Mouse (Mus musculus) megakaryocyte, embryonic 14.5 days (primary cell): ENCODE measurements around the gene G3bp1.

Experiments
- FLI1 ChIP-seq: IDR thresholded peaks from 2 replicates; pipeline ENCODE4 v1.6.1; 2012; ENCODE audit warnings: low read length, inconsistent platforms, mixed read lengths
- GATA1 ChIP-seq: IDR thresholded peaks from 3 replicates; pipeline ENCODE4 v1.6.1; 2012; ENCODE audit warnings: mixed read lengths, low read length, inconsistent platforms, borderline replicate concordance

DNA sequence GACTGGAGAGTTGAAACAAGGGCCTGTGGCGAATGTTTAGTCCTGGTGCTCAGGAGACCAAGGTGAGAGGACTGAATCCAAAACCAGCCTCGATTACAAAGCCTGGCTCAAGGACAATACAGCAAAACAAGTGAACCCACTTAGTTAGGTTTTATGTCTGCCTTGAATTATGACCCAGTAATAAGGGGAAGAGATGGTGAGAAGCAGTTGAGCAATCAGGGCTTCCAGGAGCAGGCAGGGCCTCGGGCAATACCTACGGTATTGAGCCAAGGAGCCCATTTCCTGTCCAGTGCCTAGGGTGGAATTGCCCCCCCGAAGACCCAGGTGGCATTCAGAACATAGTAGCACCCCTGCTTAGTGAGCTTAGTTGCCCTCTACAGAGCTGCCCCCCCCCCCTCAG lies 33.4 kb downstream of the G3bp1 start:
- TF ChIP-seq GATA1 (no peak), FLI1 (no peak)
